Mouse (Mus musculus) forebrain, postnatal 0 days (tissue): ENCODE results near the gene Mospd1. TPM values are rescaled to one million over a fixed set of nuclear protein-coding genes. Genes with fewer than 3 reads are reported as not detected.

Experiments used
- ATAC-seq: fragments of 200-750 bp; cut with Nextera tagmentation; 2 replicates; pipeline ENCODE4 v1.8.0; 2017; ENCODE audit warnings: mild to moderate bottlenecking, moderate library complexity
- DNase-seq: peaks from one replicate; pipeline ENCODE4 v3.0.0-alpha.2; 2015
- H3K27ac ChIP-seq: fragments of 300-500 bp; sonication (generic); 2 replicates; pipeline ENCODE4 v1.5.1; 2014; ENCODE audit warnings: low read depth, mild to moderate bottlenecking, antibody characterized with exemption, low read length, moderate library complexity, mixed read lengths
- H3K27me3 ChIP-seq: fragments of 300-500 bp; sonication (generic); 2 replicates; pipeline ENCODE4 v1.6.1; 2014; ENCODE audit warnings: mild to moderate bottlenecking, low read length, mixed read lengths; ENCODE audit not compliant: insufficient read depth
- H3K36me3 ChIP-seq: fragments of 300-500 bp; sonication (generic); 2 replicates; pipeline ENCODE4 v1.6.1; 2014; ENCODE audit warnings: mild to moderate bottlenecking, moderate library complexity; ENCODE audit not compliant: insufficient read depth
- H3K4me1 ChIP-seq: fragments of 300-500 bp; sonication (generic); 2 replicates; pipeline ENCODE4 v1.6.1; 2014; ENCODE audit warnings: antibody characterized with exemption; ENCODE audit not compliant: insufficient read depth
- H3K4me2 ChIP-seq: fragments of 300-500 bp; sonication (generic); 2 replicates; pipeline ENCODE4 v1.6.1; 2014; ENCODE audit warnings: low read depth, mild to moderate bottlenecking, moderate library complexity
- H3K4me3 ChIP-seq: fragments of 300-500 bp; sonication (generic); 2 replicates; pipeline ENCODE4 v1.5.1; 2014; ENCODE audit warnings: low read depth, low read length, mixed read lengths
- H3K9ac ChIP-seq: fragments of 300-500 bp; sonication (generic); 2 replicates; pipeline ENCODE4 v1.6.1; 2014; ENCODE audit warnings: mild to moderate bottlenecking
- H3K9me3 ChIP-seq: fragments of 300-500 bp; sonication (generic); 2 replicates; pipeline ENCODE4 v1.6.1; 2016; ENCODE audit warnings: low read length
- CTCF ChIP-seq: sonication (generic); IDR thresholded peaks from 2 replicates; pipeline ENCODE4 v1.5.1; 2016; ENCODE audit warnings: antibody characterized with exemption, control low read depth, low read depth
- WGBS: fragments of 180-500 bp; shearing (Covaris S2); extraction: QIAGEN DNeasy Blood & Tissue Kit; methylation state at CpG from one replicate; pipeline ENCODE4 v1.1.7; 2014; 5-methylcytosine and 5-hydroxymethylcytosine counted together
- polyA plus RNA-seq: library from polyadenylated mRNA; unstranded; fragments of >200 nt; fragmentation: Nextera tagmentation; extraction: Ambion mirVana; gene quantifications from 2 replicates; pipeline ENCODE4 v1.2.1, GENCODE M21; 2015
- total RNA-seq: library from RNA; depleted of rRNA; stranded (reverse); fragments of >200 nt; gene quantifications from 2 replicates; pipeline ENCODE4 v1.2.3, GENCODE M21; 2014; rRNA removed

Gene Mospd1
- total and polyA plus RNA-seq, 2 experiments from 2014 or later: 34.2 to 39.1 TPM

- H3K4me1 ChIP-seq: no peaks in the 10 kb centered on the region
- H3K27ac ChIP-seq: no peak overlapping the region
- H3K4me3 ChIP-seq: no peak overlapping the region
- DNase-seq (no peak), ATAC-seq (no peak)
- H3K36me3 ChIP-seq: no peaks in the 10 kb centered on the region
- no peaks in the 10 kb centered on the region for H3K27me3 ChIP-seq
- H3K4me2 ChIP-seq: no peak overlapping the region
- H3K9me3 ChIP-seq: no peaks in the 10 kb centered on the region
- H3K9ac ChIP-seq: no peak overlapping the region
- peak; percentile 25; the same call in 1 of the 2 replicates for TF ChIP-seq CTCF
Observed at GRCm38 (mm10) chrX:53337355-53337754, 32.9 kb downstream of the Mospd1 start.

DNA sequence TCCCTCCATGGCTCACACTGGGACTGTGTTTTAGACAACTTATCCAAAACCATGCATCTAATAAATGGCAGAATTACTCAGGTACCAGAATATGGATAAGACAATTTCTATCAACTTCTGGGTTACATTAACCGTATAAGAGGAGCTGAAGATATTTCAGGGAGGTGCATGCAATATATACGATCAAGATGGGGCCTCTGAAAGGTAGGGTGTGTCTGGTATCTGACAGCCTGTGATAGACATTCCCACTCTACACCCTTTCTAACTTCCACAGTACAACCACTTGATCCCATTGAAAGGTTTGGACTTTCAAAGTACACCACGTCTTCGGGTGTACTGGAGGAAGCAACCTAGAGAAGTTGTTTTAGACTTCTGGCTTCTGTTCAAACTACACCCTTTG, 39.9 kb downstream of the Mospd1 start:
- Histone ChIP-seq H3K4me1 (no peaks in the 10 kb centered on the region), H3K36me3 (no peaks in the 10 kb centered on the region), H3K9me3 (no peaks in the 10 kb centered on the region), H3K9ac (no peak overlapping the region), H3K27ac (no peak overlapping the region), H3K27me3 (no peaks in the 10 kb centered on the region), H3K4me2 (no peak overlapping the region), H3K4me3 (no peak overlapping the region)
- no peak for TF ChIP-seq CTCF
- no peak for ATAC-seq
- DNase-seq: no peak
- WGBS: 93% methylated on average over 4 of the region's 4 CpGs

- Histone ChIP-seq H3K27me3 (no peaks in the 10 kb centered on the region), H3K9ac (no peak overlapping the region), H3K36me3 (no peaks in the 10 kb centered on the region), H3K4me3 (no peak overlapping the region), H3K27ac (no peak overlapping the region), H3K4me1 (no peaks in the 10 kb centered on the region), H3K9me3 (no peaks in the 10 kb centered on the region), H3K4me2 (no peak overlapping the region)
- no peak for TF ChIP-seq CTCF
- ATAC-seq: no peak
- no peak for DNase-seq
- WGBS: 89% methylated on average over 4 of the region's 4 CpGs
Observed at GRCm38 (mm10) chrX:53321111-53321510, 49.2 kb downstream of the Mospd1 start.

DNA sequence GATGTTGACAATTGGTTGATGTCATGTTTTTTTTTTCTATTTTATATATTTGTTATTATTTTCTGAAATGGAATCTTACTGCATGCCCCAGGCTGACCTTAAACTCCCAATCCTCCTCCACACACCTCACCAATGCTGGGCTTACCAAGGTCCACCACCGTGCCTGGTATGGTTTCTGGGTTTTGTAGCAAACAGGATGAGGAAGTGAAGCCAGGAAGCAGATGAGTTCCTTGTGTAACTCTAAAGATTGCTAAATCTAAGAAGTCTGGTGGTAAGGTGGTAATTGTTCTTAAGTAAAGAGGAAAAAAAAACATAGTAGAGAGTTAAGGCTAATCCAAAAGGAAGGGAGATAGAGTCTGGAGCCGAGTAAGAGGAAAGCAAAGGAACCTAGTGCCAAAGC, 49.7 kb downstream of the Mospd1 start:
- Histone ChIP-seq H3K4me2 (no peak overlapping the region), H3K9me3 (no peaks in the 10 kb centered on the region)
- 62% methylated on average over 2 of the region's 2 CpGs for WGBS

More for the DNA sequence above, 49.7 kb downstream of the Mospd1 start:
- Histone ChIP-seq H3K27ac (no peak overlapping the region), H3K36me3 (no peaks in the 10 kb centered on the region), H3K4me1 (no peaks in the 10 kb centered on the region), H3K27me3 (no peaks in the 10 kb centered on the region), H3K4me3 (no peak overlapping the region), H3K9ac (no peak overlapping the region)
- no peak for ATAC-seq
- no peak for TF ChIP-seq CTCF
- no peak for DNase-seq

Other genes starting within 250 kb of the Mospd1 start
- gene Plac1, start 130.4 kb downstream of the Mospd1 start, total RNA-seq: not detected in 2 replicates
- gene Plac1, start 130.4 kb downstream of the Mospd1 start, polyA plus RNA-seq: 0.14 TPM in 1 of 2 replicates, not detected in the other
- 2.2 and 2.5 TPM in 2 replicates for gene Fam122b, start 100.7 kb downstream of the Mospd1 start, total RNA-seq
- 1.8 and 2.1 TPM in 2 replicates for gene Fam122b, start 100.7 kb downstream of the Mospd1 start, polyA plus RNA-seq
- gene Fam122c, start 97.1 kb downstream of the Mospd1 start, total RNA-seq: not detected in 2 replicates
- not detected in 2 replicates for gene Fam122c, start 97.1 kb downstream of the Mospd1 start, polyA plus RNA-seq
- not detected in 2 replicates for gene Etd, start 64.4 kb upstream of the Mospd1 start, total RNA-seq
- not detected in 2 replicates for gene Etd, start 64.4 kb upstream of the Mospd1 start, polyA plus RNA-seq
- 81.2 and 86.1 TPM in 2 replicates for gene Rtl8c, start 237.5 kb upstream of the Mospd1 start, total RNA-seq
- gene Rtl8c, start 237.5 kb upstream of the Mospd1 start, polyA plus RNA-seq: 167 and 183 TPM in 2 replicates
- gene Gm14597, start 238.5 kb upstream of the Mospd1 start, total RNA-seq: 0.62 and 0.71 TPM in 2 replicates
- 0.38 and 0.41 TPM in 2 replicates for gene Gm14597, start 238.5 kb upstream of the Mospd1 start, polyA plus RNA-seq